Mouse (Mus musculus) CH12.LX (cell line): ENCODE results near the gene Atg10. TPM values are rescaled to one million over a fixed set of nuclear protein-coding genes. Genes with fewer than 3 reads are reported as not detected.

Experiments
- DNase-seq: peaks from one replicate; pipeline ENCODE4 v3.0.0-alpha.2; 2013; ENCODE audit errors: extremely low read depth
- H3K27ac ChIP-seq: 2 replicates; pipeline ENCODE4 v1.5.1; 2012; ENCODE audit warnings: low read depth, mild to moderate bottlenecking, control low read depth, moderate library complexity; ENCODE audit not compliant: insufficient read depth
- H3K27me3 ChIP-seq: replicated peaks from 2 replicates; pipeline ENCODE3; 2012; ENCODE audit warnings: inconsistent platforms
- H3K36me3 ChIP-seq, 2 experiments: replicated peaks in 1 of 2; 2 replicates each; pipeline versions ENCODE3 to v1.6.1; 2012; ENCODE audit warnings: inconsistent platforms in 1 of 2, low read length in 1 of 2, mild to moderate bottlenecking in 1 of 2, mixed read lengths in 1 of 2, moderate library complexity in 1 of 2; ENCODE audit not compliant: control insufficient read depth in 1 of 2, insufficient read depth in 1 of 2
- H3K4me1 ChIP-seq, 2 experiments: 2 replicates each; pipeline ENCODE4 v1.6.1; 2012; ENCODE audit warnings: inconsistent platforms in 1 of 2, moderate library complexity in 1 of 2; ENCODE audit not compliant: insufficient read depth in 2 of 2, control insufficient read depth in 1 of 2
- H3K4me2 ChIP-seq: 2 replicates; pipeline ENCODE4 v1.6.1; 2012; ENCODE audit warnings: low read depth, mild to moderate bottlenecking, control low read depth; ENCODE audit not compliant: poor library complexity, insufficient read depth, severe bottlenecking
- H3K4me3 ChIP-seq, 3 experiments: fragments of 150-350 bp in 1 of 3; sonication (generic) in 1 of 3; replicated peaks in 1 of 3; 2 replicates each; pipeline versions ENCODE3 to v1.5.1; 2011 to 2012; ENCODE audit warnings: low read depth in 2 of 3, low read length in 2 of 3, mild to moderate bottlenecking in 2 of 3, moderate library complexity in 2 of 3, control low read depth in 1 of 3, improper control_type of control experiment in 1 of 3, inconsistent platforms in 1 of 3, mixed read lengths in 1 of 3; ENCODE audit not compliant: poor library complexity in 1 of 3
- H3K79me2 ChIP-seq: replicated peaks from 2 replicates; pipeline ENCODE4 v1.6.1; 2012; ENCODE audit warnings: mild to moderate bottlenecking, moderate library complexity; ENCODE audit not compliant: control insufficient read depth, poor library complexity, insufficient read depth, severe bottlenecking; ENCODE audit errors: extremely low read depth
- H3K9ac ChIP-seq: 2 replicates; pipeline ENCODE4 v1.6.1; 2012; ENCODE audit warnings: low read depth, mild to moderate bottlenecking, control low read depth, moderate library complexity; ENCODE audit not compliant: insufficient read depth
- H3K9me3 ChIP-seq: replicated peaks from 2 replicates; pipeline ENCODE3; 2012; ENCODE audit warnings: low read length, inconsistent platforms, mixed read lengths
- CHD1 ChIP-seq: IDR thresholded peaks from 2 replicates; pipeline ENCODE4 v1.6.1; 2012; ENCODE audit warnings: low read depth, low read length, improper control_type of control experiment, inconsistent platforms
- E2F4 ChIP-seq: IDR thresholded peaks from 2 replicates; pipeline ENCODE4 v1.6.1; 2011; ENCODE audit warnings: low read depth, low read length, improper control_type of control experiment; ENCODE audit not compliant: insufficient replicate concordance
- GABPA ChIP-seq: IDR thresholded peaks from 2 replicates; pipeline ENCODE4 v1.6.1; 2012; ENCODE audit warnings: low read depth, low read length, improper control_type of control experiment, inconsistent platforms; ENCODE audit not compliant: insufficient replicate concordance
- JUN ChIP-seq: IDR thresholded peaks from 2 replicates; pipeline ENCODE4 v1.6.1; 2011; ENCODE audit warnings: low read depth, mild to moderate bottlenecking, low read length, improper control_type of control experiment, moderate library complexity; ENCODE audit not compliant: insufficient read depth
- NELFE ChIP-seq: IDR thresholded peaks from 2 replicates; pipeline ENCODE4 v1.6.1; 2011; ENCODE audit warnings: low read depth, low read length, improper control_type of control experiment
- NRF1 ChIP-seq: IDR thresholded peaks from 2 replicates; pipeline ENCODE4 v1.6.1; 2014; ENCODE audit warnings: low read depth, mild to moderate bottlenecking, inconsistent platforms, low read length, improper control_type of control experiment, moderate library complexity
- POLR2A ChIP-seq: IDR thresholded peaks from 2 replicates; pipeline ENCODE4 v1.6.1; 2011; ENCODE audit warnings: low read depth, mild to moderate bottlenecking, improper control_type of control experiment, low read length
- RCOR1 ChIP-seq: conservative IDR thresholded peaks from 2 replicates; pipeline ENCODE4 v1.6.1; 2012; ENCODE audit warnings: low read depth, mild to moderate bottlenecking, inconsistent platforms, low read length, improper control_type of control experiment
- SIN3A ChIP-seq: IDR thresholded peaks from 2 replicates; pipeline ENCODE4 v1.6.1; 2012; ENCODE audit warnings: low read length, improper control_type of control experiment, inconsistent platforms
- SMC3 ChIP-seq: IDR thresholded peaks from 2 replicates; pipeline ENCODE4 v1.6.1; 2011; ENCODE audit warnings: low read depth, low read length, improper control_type of control experiment
- TBP ChIP-seq: conservative IDR thresholded peaks from 2 replicates; pipeline ENCODE4 v1.6.1; 2011; ENCODE audit warnings: low read depth, low read length, improper control_type of control experiment
- TCF12 ChIP-seq: IDR thresholded peaks from 2 replicates; pipeline ENCODE4 v1.6.1; 2014; ENCODE audit warnings: low read depth, mild to moderate bottlenecking, inconsistent platforms, low read length, improper control_type of control experiment
- UBTF ChIP-seq: IDR thresholded peaks from 2 replicates; pipeline ENCODE4 v1.6.1; 2012; ENCODE audit warnings: low read depth, mild to moderate bottlenecking, inconsistent platforms, low read length, improper control_type of control experiment, moderate library complexity
- USF1 ChIP-seq: IDR thresholded peaks from 2 replicates; pipeline ENCODE4 v1.6.1; 2014; ENCODE audit warnings: low read depth, mild to moderate bottlenecking, inconsistent platforms, low read length, improper control_type of control experiment
- ZC3H11A ChIP-seq: IDR thresholded peaks from 2 replicates; pipeline ENCODE4 v1.6.1; 2012; ENCODE audit warnings: low read depth, mild to moderate bottlenecking, inconsistent platforms, low read length, improper control_type of control experiment
- ZKSCAN1 ChIP-seq: IDR thresholded peaks from 2 replicates; pipeline ENCODE4 v1.6.1; 2012; ENCODE audit warnings: low read depth, inconsistent platforms, low read length, improper control_type of control experiment, borderline replicate concordance
- ZMIZ1 ChIP-seq: IDR thresholded peaks from 2 replicates; pipeline ENCODE4 v1.6.1; 2012; ENCODE audit warnings: low read depth, mild to moderate bottlenecking, inconsistent platforms, low read length, improper control_type of control experiment
- ZNF384 ChIP-seq: IDR thresholded peaks from 2 replicates; pipeline ENCODE4 v1.6.1; 2012; ENCODE audit warnings: low read depth, low read length, improper control_type of control experiment, inconsistent platforms
- dilution Hi-C: fragments of 300-500 bp; cut with MboI; formaldehyde crosslinking; loops from 2 replicates; pipeline ENCODE4 v1.14.3; 2020; ENCODE audit warnings: low sequenced_read_pairs; ENCODE audit not compliant: extremely low pct_unique_long_range_greater_than_20kb, extremely low pct_ligation_motif_present
- in situ Hi-C: fragments of 300-500 bp; cut with MboI; formaldehyde crosslinking; loops from 3 replicates; pipeline ENCODE4 v1.14.3; 2019; ENCODE audit warnings: low sequenced_read_pairs, low pct_ligation_motif_present, low pct_unique_long_range_greater_than_20kb, mixed read lengths
- polyA plus RNA-seq: library from polyadenylated mRNA; unstranded; fragments of >175 nt; gene quantifications from 2 replicates; pipeline ENCODE4 v1.2.1, GENCODE M21; 2012; ENCODE audit warnings: low read depth; ENCODE audit not compliant: insufficient read length
- total RNA-seq, 2 experiments: library from RNA; depleted of rRNA; stranded (reverse); fragments of 300-350 nt in 1 of 2; fragments of >200 nt in 1 of 2; gene quantifications; 2 replicates each; pipeline ENCODE4 v1.2.3; 2012 to 2014

The Atg10 gene
- total and polyA plus RNA-seq, 3 experiments: 3.4 to 7.2 (median 4.2) TPM

DNA sequence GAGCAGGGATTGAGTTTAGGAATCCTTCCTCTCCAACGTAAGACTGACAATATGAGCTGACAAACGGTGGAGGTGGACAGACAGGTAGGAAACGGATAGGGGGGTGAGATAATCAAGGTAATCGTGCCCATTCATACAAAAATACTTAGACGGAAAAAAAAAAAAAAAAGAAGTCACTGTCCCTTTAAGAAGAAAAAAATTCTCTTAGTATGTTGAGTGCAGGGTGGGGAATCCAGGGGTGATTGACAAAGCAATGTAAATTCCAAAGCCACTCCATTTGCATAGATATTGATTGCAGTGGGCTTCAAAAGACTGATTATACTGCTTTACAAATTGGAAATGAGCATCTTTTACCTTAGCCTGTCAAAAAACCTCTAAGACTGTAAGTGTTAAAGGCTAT lies 123.4 kb downstream of the Atg10 start:
- Histone ChIP-seq H3K27ac (no peak overlapping the region), H3K79me2 (no peaks in the 10 kb centered on the region), H3K36me3 (no peaks in the 10 kb centered on the region), H3K9me3 (no peaks in the 10 kb centered on the region), H3K4me1 (no peaks in the 10 kb centered on the region)
- in situ Hi-C loops: no loop called here
- TF ChIP-seq CHD1 (no peak), NRF1 (no peak), ZNF384 (peak; percentile 91), ZKSCAN1 (no peak), NELFE (no peak)
- TF ChIP-seq, all 38 proteins: peak for 1
- DNase-seq: no peak
- dilution Hi-C loops: no loop called here
- no peak overlapping the region for H3K4me2 ChIP-seq
- H3K27me3 ChIP-seq: no peaks in the 10 kb centered on the region
- H3K4me3 ChIP-seq: no peak overlapping the region
- H3K9ac ChIP-seq: no peak overlapping the region

DNA sequence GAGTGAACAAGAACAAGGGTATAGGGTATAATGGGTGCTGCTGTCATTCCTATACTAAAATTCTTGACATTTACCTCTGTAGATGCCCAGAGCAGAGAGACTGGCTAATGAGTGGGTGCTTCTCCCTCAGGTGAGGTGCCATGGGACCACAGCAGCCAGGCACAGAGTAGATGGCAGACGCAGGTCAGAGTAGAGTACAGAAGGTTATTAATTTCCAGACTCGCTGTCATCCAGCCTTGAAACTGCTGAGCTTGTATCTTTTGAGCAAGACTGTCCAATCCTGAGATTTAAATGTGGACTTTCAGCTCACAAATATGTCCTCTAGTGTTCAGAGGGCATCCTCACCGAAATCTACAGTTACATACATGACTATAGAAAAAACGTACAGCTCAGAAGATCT lies 128.9 kb downstream of the Atg10 start:
- no peaks in the 10 kb centered on the region for H3K27me3 ChIP-seq
- H3K79me2 ChIP-seq: no peaks in the 10 kb centered on the region
- H3K9ac ChIP-seq: no peak overlapping the region
- H3K4me1 ChIP-seq: peaks cover 12 to 44% of the 10 kb centered on the region in 2 experiments
- H3K9me3 ChIP-seq: peaks cover 3% of the 10 kb centered on the region
- no peak overlapping the region for H3K27ac ChIP-seq
- DNase-seq: no peak
- dilution Hi-C loops: no loop called here
- no peak overlapping the region for H3K4me3 ChIP-seq
- TF ChIP-seq UBTF: no peak
- no peak for TF ChIP-seq ZMIZ1
- no peak for TF ChIP-seq GABPA
- TF ChIP-seq ZNF384: no peak
- TF ChIP-seq RCOR1: no peak
- no peak for TF ChIP-seq NELFE
- TF ChIP-seq POLR2A: no peak
- TF ChIP-seq CHD1: no peak
- no peak for TF ChIP-seq JUN
- TF ChIP-seq E2F4: no peak
- TF ChIP-seq ZC3H11A: no peak
- no peak for TF ChIP-seq ZKSCAN1
- TF ChIP-seq TBP: no peak
- no peak for TF ChIP-seq NRF1
- no peak for TF ChIP-seq TCF12
- no peak for TF ChIP-seq SIN3A
- TF ChIP-seq USF1: no peak
- TF ChIP-seq SMC3: no peak
- in situ Hi-C loops: no loop called here
- H3K36me3 ChIP-seq: no peaks in the 10 kb centered on the region
- no peak overlapping the region for H3K4me2 ChIP-seq
